Mouse (Mus musculus): ENCODE data around the gene Trmt1. TPM values are rescaled to one million over a fixed set of nuclear protein-coding genes. Genes with fewer than 3 reads are reported as not detected.

Gene Trmt1
- polyA plus RNA-seq, 1 experiment from 2014 or later: 63.3 TPM

DNA sequence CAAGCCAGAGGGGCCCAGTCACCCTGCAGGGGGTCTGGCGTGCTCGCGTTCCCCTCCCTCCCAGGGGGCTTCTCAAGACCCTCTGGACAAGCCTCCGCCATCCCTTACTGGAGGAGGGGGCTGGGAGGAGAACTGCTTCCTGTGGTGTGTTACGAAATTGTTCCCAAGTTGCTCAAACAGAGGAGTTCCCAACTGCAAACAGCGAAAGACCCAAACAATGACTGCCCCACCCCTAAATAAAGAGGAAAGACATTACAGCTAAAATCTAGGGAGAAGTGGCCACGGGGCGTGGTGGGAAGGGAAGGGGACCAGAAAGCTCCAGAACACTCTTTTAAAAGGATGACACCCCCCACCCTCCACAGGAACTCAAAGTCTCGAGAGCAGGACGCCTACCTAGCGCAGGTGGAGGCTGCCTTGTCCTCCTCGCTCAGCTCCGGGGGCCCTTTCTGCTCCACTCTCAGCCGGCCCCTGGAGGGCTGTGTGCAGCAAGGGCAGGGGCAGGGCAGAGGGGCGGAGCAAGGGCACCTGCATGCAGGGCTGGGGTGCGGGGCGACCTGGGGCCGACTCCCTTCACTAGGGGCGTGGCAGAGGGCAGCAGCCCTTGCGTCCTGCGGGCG, 21.3 kb downstream of the Trmt1 start:
- H3K4me3 ChIP-seq: no peak overlapping the region
- 8% methylated on average over 22 of the region's 22 CpGs for WGBS
- peaks cover 53% of the 10 kb centered on the region for H3K27me3 ChIP-seq (replicated peaks)

GRCm38 (mm10) chr8:84708071-84708541, 22.0 kb downstream of the Trmt1 start:
- Histone ChIP-seq H3K27me3 (replicated peaks) (peaks cover 45% of the 10 kb centered on the region), H3K4me1 (peaks cover 72% of the 10 kb centered on the region), H3K4me3 (no peak overlapping the region), H3K27ac (peak overlapping the region; percentile 75), H3K4me2 (peak overlapping the region; percentile 23; the same call in 1 of the 2 replicates), H3K36me3 (replicated peaks) (no peaks in the 10 kb centered on the region), H3K9me3 (no peaks in the 10 kb centered on the region), H3K9ac (no peak overlapping the region)
- 2% methylated on average over 15 of the region's 15 CpGs for WGBS
- no peak for ATAC-seq (replicated peaks)

More for the DNA sequence above, 21.3 kb downstream of the Trmt1 start:
- peak overlapping the region; percentile 27 for H3K4me2 ChIP-seq
- H3K27ac ChIP-seq: peak overlapping the region; percentile 75
- peaks cover 67% of the 10 kb centered on the region for H3K4me1 ChIP-seq
- no peaks in the 10 kb centered on the region for H3K9me3 ChIP-seq
- H3K9ac ChIP-seq: no peak overlapping the region
- no peaks in the 10 kb centered on the region for H3K36me3 ChIP-seq (replicated peaks)
- ATAC-seq (replicated peaks): no peak

GRCm38 (mm10) chr8:84708774-84709475, 22.8 kb downstream of the Trmt1 start:
- ATAC-seq (replicated peaks): peak; percentile 73
- H3K9me3 ChIP-seq: no peaks in the 10 kb centered on the region
- no peak overlapping the region for H3K4me3 ChIP-seq
- peak overlapping the region; percentile 75 for H3K27ac ChIP-seq
- 12% methylated on average over 12 of the region's 12 CpGs for WGBS
- H3K4me1 ChIP-seq: peaks cover 80% of the 10 kb centered on the region
- H3K36me3 ChIP-seq (replicated peaks): no peaks in the 10 kb centered on the region
- H3K27me3 ChIP-seq (replicated peaks): peaks cover 38% of the 10 kb centered on the region
- no peak overlapping the region for H3K4me2 ChIP-seq
- H3K9ac ChIP-seq: no peak overlapping the region

- H3K9me3 ChIP-seq: no peaks in the 10 kb centered on the region
- H3K4me3 ChIP-seq: no peak overlapping the region
- WGBS: 94% methylated on average over 1 of the region's 1 CpGs
- H3K4me1 ChIP-seq: peaks cover 78% of the 10 kb centered on the region
- peak overlapping the region; percentile 75 for H3K27ac ChIP-seq
- H3K36me3 ChIP-seq (replicated peaks): no peaks in the 10 kb centered on the region
- no peak overlapping the region for H3K9ac ChIP-seq
- ATAC-seq (replicated peaks): no peak
- no peak overlapping the region for H3K4me2 ChIP-seq
- H3K27me3 ChIP-seq (replicated peaks): peaks cover 35% of the 10 kb centered on the region
Observed at GRCm38 (mm10) chr8:84709931-84710330, 23.8 kb downstream of the Trmt1 start.

DNA sequence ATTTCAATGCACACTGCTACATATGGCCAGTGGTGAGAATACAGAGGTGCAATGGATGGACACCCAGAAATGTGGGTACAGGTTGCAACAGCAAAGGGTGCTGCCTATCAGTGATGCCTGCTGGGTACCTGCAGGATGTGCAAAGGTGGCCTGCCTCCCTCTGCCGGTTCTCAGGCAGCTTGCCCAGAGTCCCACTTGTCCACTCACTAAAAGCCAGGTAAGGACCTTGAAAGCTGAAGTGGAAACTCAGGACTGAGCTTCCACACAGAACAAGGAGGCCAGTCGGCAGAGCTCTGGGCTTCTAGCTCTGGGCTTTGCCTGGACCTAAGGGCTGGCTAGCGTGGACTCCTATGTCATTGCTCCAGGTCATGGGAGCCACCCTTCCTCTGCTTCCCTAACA, 25.2 kb downstream of the Trmt1 start:
- no peak overlapping the region for H3K4me3 ChIP-seq
- H3K27ac ChIP-seq: peak overlapping the region; percentile 73
- ATAC-seq (replicated peaks): no peak
- H3K9me3 ChIP-seq: no peaks in the 10 kb centered on the region
- H3K36me3 ChIP-seq (replicated peaks): no peaks in the 10 kb centered on the region
- no peak overlapping the region for H3K4me2 ChIP-seq
- peaks cover 75% of the 10 kb centered on the region for H3K4me1 ChIP-seq
- WGBS: 36% methylated on average over 3 of the region's 3 CpGs
- H3K27me3 ChIP-seq (replicated peaks): peaks cover 27% of the 10 kb centered on the region
- no peak overlapping the region for H3K9ac ChIP-seq

DNA sequence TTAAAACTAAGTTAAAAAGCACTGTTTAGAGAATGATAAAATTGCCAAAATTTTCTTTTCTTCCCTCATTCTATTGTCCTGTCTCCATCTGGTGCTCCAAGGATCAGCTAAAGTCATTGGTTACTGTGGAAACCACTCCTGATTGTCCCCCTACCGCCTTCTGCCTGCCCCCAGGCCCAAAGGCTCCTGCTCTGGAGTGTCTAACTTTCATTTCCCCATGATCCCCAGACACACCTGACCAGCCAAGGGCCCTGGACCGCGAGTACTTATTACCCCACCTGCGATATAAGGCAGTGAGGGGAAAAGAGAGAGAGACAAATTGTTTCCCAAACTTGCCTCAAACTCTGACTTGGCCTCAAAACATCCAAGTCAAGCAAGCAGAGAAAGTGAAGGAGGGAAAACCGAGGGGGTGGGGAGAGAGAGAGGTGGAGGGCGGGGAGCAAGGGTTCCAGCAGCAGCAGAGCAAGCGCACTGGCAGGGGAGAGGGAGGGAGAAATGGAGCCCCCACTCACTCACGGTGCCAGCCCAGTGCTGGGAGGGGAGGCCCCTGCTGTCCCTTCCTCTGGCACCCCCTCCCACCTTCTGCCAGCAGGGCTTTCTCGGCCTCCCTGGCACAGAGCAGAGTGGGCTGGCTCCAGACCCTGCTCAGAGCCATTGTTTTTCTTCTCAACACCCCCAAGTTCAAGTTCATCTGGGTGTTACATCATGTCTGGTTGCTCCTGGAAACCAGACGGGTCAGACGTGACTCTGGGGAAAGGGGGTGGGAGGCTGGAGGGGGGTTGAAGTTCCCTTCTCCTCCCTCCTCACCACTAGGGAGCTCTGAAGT, 26.0 kb downstream of the Trmt1 start:
- no peaks in the 10 kb centered on the region for H3K36me3 ChIP-seq (replicated peaks)
- peaks cover 21% of the 10 kb centered on the region for H3K27me3 ChIP-seq (replicated peaks)
- peaks cover 68% of the 10 kb centered on the region for H3K4me1 ChIP-seq
- H3K9ac ChIP-seq: no peak overlapping the region
- H3K27ac ChIP-seq: peak overlapping the region; percentile 73
- H3K9me3 ChIP-seq: no peaks in the 10 kb centered on the region
- H3K4me3 ChIP-seq: no peak overlapping the region
- WGBS: 12% methylated on average over 11 of the region's 11 CpGs
- no peak overlapping the region for H3K4me2 ChIP-seq
- ATAC-seq (replicated peaks): peak; percentile 79

DNA sequence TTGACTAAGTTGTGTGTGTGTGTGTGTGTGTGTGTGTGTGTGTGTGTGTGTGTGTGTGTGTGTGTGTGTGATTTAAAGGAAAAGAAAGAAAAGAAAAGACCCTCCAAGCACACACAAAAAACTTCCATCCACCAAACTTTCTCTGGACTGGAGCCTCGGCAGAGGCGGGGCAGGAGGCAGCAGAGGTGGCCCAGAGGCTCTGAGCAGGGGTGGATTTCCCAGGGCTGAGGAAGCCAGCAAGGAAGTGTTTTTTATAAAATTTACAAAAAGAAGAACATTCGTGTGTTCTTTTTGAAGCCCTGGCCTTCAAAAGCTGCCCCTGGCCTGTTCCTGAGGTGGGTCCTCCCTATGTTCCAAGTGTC, 26.6 kb downstream of the Trmt1 start:
- Histone ChIP-seq H3K27ac (peak overlapping the region; percentile 78), H3K4me2 (no peak overlapping the region), H3K27me3 (replicated peaks) (peaks cover 15% of the 10 kb centered on the region), H3K4me3 (no peak overlapping the region), H3K4me1 (peaks cover 63% of the 10 kb centered on the region), H3K9me3 (no peaks in the 10 kb centered on the region), H3K9ac (no peak overlapping the region), H3K36me3 (replicated peaks) (no peaks in the 10 kb centered on the region)
- ATAC-seq (replicated peaks): no peak
- 7% methylated on average over 3 of the region's 3 CpGs for WGBS

- Histone ChIP-seq H3K4me3 (no peak overlapping the region), H3K27ac (peak overlapping the region; percentile 78), H3K4me1 (peaks cover 57% of the 10 kb centered on the region), H3K27me3 (replicated peaks) (peaks cover 10% of the 10 kb centered on the region), H3K9me3 (no peaks in the 10 kb centered on the region), H3K9ac (no peak overlapping the region), H3K36me3 (replicated peaks) (no peaks in the 10 kb centered on the region), H3K4me2 (no peak overlapping the region)
- WGBS: 49% methylated on average over 4 of the region's 4 CpGs
- no peak for ATAC-seq (replicated peaks)
Observed at GRCm38 (mm10) chr8:84713381-84713780, 27.3 kb downstream of the Trmt1 start.

DNA sequence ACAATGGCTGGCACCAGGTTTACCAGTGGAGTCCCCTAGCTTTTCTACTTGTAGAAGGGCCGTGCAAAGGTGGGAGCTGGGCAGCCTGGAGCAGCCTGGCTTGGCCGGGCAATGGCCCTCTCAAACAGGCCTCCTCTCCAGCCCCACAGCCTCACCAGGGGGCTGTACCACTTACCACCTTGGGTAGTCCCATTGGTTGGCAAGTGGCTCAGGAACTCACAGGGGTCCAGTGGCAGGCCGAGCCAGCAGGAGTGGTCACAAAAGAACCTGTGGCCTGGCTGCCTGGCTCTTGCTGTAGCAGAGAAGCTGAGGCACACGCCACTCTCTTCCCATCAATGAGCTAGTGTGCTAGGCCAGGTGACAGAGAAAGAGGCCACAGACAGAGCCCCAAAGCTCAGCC, 28.1 kb downstream of the Trmt1 start:
- H3K9me3 ChIP-seq: no peaks in the 10 kb centered on the region
- no peak overlapping the region for H3K4me2 ChIP-seq
- H3K27ac ChIP-seq: peak overlapping the region; percentile 78
- H3K9ac ChIP-seq: no peak overlapping the region
- no peak overlapping the region for H3K4me3 ChIP-seq
- peaks cover 5% of the 10 kb centered on the region; the same call in 1 of the 2 replicates for H3K27me3 ChIP-seq (replicated peaks)
- H3K36me3 ChIP-seq (replicated peaks): no peaks in the 10 kb centered on the region
- peaks cover 51% of the 10 kb centered on the region for H3K4me1 ChIP-seq
- ATAC-seq (replicated peaks): no peak
- WGBS: 57% methylated on average over 4 of the region's 4 CpGs

DNA sequence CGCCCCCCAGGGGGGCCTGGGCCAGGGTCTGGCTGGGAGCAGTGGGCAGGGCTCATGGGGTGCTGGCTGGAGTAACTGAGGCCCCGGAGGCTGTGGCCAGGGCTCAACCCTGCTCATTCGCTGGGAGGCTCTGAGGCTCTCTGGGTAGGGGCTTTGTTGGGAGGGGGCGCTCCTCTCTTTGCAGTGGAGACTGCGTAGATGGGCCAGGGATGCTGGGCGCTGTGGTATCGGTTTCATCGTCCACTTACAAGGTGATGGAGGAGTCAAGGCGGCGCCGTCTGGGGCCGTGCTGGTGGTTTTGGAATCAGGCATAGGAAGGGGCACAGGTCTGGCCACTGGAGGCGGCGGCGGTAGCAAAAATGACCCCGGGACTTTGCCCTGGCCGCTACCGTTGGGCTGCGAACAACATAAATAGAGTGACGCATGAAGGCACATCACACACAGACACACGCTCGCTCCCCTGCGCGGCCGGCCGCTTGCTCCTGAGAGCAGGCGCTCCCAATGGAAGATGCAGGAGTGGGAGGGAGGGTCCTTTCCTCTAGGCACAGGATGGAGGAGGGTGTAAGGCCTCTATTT, 29.9 kb downstream of the Trmt1 start:
- WGBS: 7% methylated on average over 27 of the region's 27 CpGs

GRCm38 (mm10) chr8:84716790-84717189, 30.7 kb downstream of the Trmt1 start:
- 83% methylated on average over 11 of the region's 11 CpGs for WGBS
- Histone ChIP-seq H3K36me3 (replicated peaks) (no peaks in the 10 kb centered on the region), H3K4me2 (no peak overlapping the region), H3K9me3 (no peaks in the 10 kb centered on the region), H3K9ac (no peak overlapping the region), H3K4me1 (peaks cover 31% of the 10 kb centered on the region), H3K27ac (no peak overlapping the region), H3K27me3 (replicated peaks) (peaks cover 5% of the 10 kb centered on the region; the same call in 1 of the 2 replicates), H3K4me3 (no peak overlapping the region)
- no peak for ATAC-seq (replicated peaks)

More for the DNA sequence above, 29.9 kb downstream of the Trmt1 start:
- peak overlapping the region; percentile 22; the same call in 1 of the 2 replicates for H3K9ac ChIP-seq
- H3K36me3 ChIP-seq (replicated peaks): no peaks in the 10 kb centered on the region
- peak overlapping the region; percentile 42 for H3K4me2 ChIP-seq
- ATAC-seq (replicated peaks): no peak
- H3K27ac ChIP-seq: peak overlapping the region; percentile 35; the same call in 1 of the 2 replicates
- H3K27me3 ChIP-seq (replicated peaks): peaks cover 5% of the 10 kb centered on the region; the same call in 1 of the 2 replicates
- peak overlapping the region; percentile 19; the same call in 1 of the 2 replicates for H3K4me3 ChIP-seq
- peaks cover 38% of the 10 kb centered on the region for H3K4me1 ChIP-seq
- no peaks in the 10 kb centered on the region for H3K9me3 ChIP-seq

DNA sequence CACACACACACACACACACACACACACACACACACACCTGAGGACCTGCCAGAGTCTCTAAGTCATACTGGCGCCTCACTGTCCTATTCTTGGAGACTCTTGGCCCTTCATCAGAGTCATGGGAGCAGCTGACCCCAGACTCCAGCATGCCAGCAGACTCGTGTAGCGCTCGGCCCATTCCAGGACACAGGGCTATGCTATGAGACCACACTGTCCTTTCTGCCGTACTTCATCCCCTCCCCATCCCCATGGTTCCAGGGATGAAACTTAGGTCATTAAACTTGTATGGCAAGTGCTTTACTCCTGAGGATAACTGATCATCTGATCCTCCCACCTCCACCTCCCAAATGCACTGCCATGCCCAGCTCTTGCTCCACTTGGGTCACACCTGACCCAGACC, 32.4 kb downstream of the Trmt1 start:
- WGBS: 92% methylated on average over 5 of the region's 5 CpGs
- Histone ChIP-seq H3K4me3 (no peak overlapping the region), H3K9me3 (no peaks in the 10 kb centered on the region), H3K9ac (no peak overlapping the region), H3K36me3 (replicated peaks) (no peaks in the 10 kb centered on the region), H3K4me1 (peaks cover 28% of the 10 kb centered on the region), H3K4me2 (no peak overlapping the region), H3K27me3 (replicated peaks) (peaks cover 5% of the 10 kb centered on the region; the same call in 1 of the 2 replicates), H3K27ac (no peak overlapping the region)
- ATAC-seq (replicated peaks): no peak
